Mouse (Mus musculus): ENCODE measurements around the gene Cacna2d2.

Cacna2d2 gene

DNA sequence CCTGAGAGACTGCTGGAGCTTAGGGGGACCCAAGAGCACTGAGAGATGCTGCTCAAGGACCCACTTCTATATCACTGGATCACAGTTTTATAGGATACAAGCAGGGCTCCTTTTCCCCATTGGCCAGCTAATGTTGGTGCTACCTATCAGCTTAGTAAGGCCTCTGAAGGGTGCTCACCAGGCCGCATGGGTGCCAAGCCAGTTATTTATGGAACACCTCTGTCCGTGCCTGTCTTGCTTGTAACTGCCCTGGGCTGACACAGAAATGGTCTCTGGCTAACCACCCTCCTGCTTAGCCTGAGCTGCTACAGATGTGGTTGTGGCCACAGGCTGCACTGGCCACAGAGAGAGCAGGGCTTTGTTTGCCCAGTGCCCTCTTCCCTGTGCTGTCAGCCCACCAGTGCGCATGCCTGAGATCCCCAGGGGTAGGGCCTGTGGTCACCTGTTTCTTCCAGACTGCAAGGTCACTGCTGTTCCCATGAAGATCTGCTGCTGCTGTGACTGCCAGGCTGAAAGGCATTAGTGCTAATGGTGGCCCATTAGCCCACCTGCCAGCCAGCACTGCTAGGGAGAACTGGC, 101.4 kb downstream of the Cacna2d2 start:
- no peak for DNase-seq (ENCODE audit: low spot score)

DNA sequence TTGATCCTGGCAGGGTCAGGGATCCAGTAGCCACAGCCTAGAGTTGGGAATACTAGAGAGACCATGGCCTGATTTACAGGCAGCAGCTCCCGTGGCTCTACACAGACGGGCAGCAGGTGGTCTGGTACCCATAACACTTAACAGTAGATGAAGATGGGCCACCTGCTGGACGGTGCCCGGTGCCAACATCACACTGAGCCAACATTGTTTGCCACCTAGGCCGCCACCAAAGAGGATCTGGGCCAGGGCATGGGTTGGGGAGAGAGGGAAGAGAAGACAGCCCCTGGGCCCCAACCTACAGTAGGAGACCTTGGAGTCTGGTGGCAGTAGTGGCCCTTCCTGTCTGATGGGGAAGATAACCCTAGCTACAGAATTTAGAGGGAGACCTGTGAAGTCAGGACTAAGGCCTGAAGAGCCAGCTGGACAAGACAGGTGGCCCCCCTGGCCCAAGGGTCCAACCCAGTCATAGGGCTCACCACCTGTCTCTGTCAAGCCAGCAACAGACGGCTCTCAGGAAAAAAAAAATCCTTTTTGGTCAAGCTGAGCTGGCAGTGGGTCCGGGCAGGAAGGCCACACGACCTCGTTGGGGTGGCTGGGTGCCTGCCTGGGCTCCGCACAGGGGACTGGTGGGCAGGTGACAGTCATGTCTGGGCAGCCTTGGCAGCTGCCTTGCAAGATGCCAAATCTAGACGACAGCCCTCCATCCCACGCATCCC, 102.9 kb downstream of the Cacna2d2 start:
- DNase-seq (ENCODE audit: low spot score): no peak

DNA sequence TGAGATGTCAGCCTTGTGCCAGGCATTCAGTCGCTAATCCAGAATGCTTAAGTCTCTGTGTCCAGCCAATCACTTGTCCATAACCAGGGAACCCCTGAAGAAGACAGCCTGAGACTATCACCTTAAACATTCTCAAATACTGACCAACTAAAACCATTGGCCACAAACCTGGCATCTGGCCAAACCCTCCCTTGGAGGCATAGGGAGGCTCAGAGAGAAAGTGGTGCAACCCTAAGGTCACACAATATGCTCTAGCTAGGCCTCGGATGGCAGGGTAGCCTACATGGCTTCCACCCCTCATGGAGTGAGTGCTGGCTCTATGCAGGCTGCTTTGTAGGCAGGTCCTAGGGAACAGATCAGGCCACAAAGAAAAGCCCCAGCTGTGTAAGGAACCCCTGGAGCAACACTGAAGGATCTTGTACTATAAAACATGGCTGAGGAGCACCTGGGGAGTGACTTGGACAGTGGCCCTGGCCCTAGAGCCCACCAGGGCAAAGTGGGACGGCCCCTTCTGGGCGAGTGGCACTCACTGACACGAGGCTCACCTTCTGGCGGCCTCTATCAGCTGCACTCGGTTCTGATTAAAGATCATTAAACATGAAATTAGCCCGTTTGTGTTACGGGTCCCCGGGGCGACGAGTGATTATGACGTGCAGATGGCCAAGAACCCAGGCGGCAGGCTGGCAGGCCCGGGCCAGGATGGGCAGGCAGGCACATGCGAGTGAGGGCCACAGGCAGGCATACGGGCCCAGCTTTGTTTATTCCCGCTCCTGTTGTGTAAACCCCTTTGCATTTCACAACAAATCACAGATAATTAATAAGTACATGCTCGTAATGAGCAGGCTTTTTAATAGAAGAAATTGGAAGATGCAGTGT, 105.5 kb downstream of the Cacna2d2 start:
- DNase-seq (ENCODE audit: low spot score): no peak

DNA sequence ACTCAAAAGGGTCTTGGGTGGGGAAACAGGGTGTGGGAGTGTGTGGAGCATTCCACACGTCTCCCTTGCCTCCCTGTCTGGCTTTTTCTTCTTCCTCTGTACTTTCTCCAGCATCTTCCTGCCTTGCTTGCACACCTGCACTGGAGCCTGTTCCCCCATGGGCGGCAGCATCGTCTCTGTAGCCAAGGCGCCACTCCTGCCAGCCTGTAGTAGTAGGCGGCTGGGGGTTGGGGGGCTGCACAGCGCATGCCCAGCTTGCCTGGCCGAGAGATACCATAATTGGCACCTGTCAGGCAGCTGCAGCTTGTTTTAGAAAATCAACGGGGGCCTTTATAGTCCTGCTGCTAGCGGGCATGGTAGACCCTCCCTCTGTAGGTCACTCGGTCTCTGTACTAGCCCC, 108.9 kb downstream of the Cacna2d2 start:
- DNase-seq (ENCODE audit: low spot score): no peak

- DNase-seq (ENCODE audit: low spot score): no peak
Measured at GRCm38 (mm10) chr9:107510384-107511100, 111.1 kb downstream of the Cacna2d2 start.

GRCm38 (mm10) chr9:107511436-107511835, 112.0 kb downstream of the Cacna2d2 start:
- no peak for DNase-seq (ENCODE audit: low spot score)

DNA sequence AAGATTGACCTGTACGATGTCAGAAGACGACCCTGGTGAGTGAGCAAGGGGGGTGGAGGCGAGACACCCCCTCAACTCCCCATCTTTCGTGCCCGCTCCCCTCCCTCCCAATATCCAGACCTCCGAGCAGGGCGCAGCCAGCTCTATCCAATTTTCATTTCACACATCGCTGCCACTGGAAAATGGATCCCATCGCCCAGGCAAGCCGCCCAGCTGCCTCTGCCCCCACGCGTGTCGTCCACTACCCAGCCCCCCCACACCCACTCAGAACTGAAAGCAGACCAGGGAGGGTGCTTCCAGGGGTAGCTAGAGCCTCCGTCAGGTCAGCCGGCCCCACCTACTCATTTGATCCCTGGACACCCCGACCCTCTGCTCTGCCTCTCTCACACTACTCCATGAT, 112.9 kb downstream of the Cacna2d2 start:
- no peak for DNase-seq (ENCODE audit: low spot score)

DNA sequence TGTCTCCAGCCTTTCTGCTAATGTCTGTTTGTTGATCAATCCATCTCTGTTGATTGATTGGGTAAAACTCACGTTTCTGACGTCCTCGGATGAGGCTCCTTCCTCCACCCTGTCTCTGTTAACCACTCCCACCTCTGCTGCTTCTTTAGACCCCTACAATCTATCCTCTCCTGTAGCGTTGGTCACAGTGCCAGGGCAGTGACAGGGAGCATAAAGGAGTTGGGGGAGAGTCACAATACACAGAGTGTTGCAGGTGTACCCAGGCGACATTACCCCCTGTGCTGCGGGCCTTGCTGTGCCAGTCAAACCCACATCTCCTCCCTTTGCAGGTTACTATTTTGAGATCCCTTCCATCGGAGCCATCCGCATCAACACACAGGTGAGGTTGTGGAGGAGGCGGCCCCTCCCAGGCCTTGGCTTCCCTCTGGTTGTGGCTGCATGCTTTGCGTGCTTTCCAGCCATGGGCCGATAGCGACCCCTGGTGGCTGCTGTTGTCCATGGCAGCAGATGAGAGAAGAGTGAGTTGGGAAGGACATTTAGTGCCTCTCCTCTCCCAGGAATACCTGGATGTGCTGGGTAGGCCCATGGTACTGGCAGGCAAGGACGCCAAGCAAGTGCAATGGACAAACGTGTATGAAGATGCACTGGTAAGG, 115.0 kb downstream of the Cacna2d2 start:
- peak; percentile 76 for DNase-seq (ENCODE audit: low spot score)

DNA sequence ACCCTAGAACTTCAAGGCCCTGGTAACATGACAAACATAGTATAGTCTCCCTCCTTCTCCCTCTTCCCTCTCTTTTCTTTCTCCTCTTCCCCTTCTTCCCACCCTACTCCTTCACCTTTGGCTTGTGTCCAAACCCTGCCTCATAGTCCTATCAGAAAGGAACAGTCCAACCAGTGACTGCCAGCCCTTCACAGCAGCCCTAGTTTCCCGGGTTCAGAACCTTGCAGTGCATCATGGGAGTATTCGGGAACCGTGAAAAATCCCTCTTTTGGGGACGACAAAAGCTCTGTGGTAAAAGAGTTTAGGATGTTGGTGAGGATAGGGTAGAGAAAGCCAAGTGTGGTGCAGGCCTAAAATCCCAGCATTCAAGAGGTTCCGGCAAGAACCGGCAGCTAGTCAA, 120.9 kb downstream of the Cacna2d2 start:
- no peak for DNase-seq (ENCODE audit: low spot score)

DNA sequence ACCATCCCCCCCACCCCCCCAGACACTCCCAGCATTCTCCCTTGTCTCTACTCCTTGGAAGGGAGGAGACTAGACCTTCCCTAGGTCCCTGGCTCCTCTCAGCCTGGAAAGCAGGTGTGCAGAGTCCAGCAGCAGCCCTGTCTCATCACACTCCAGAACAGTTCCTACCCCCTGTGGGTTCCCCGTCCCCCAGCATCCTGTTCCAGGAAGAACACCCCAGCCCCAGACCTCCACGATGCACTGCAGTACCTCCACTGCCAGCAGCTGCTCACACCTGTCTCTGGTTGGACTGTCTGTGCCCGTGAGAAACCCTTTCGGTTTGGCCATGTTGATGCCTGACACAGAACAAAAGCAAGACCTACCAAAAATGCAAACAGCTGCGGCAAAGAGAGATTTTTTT, 121.8 kb downstream of the Cacna2d2 start:
- no peak for DNase-seq (ENCODE audit: low spot score)

DNA sequence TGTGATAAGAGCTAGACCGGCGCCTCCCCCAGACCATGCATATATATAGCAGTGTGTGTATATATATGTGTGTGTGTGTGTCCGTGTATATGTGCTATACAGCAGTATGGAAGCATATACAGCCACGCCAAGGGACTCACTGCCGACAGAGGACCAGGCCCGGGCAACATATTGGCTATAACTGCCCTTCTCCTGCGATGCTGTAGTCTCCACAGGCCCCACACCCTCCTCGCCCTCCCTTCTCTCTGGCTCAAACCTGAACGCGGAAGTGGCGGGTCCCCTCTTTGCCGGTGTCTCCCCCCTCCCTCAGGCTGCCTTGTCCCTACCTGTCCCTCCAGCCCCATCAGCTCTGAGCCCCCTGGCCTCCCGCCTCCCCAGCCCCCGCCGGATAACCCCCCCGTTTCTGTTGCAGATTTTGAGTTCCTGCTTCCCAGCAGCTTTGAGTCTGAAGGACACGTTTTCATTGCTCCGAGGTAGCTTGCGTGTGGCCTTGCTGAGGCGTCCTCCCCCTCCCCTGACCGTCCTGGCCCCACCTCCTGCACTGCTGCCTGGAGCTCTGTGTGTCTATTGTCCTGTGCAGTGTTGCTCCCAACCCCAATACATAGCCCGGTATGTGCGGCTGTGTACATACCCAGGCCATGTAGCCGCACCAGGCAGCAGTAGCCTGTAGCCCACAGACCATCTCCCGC, 122.4 kb downstream of the Cacna2d2 start:
- DNase-seq (ENCODE audit: low spot score): no peak

DNA sequence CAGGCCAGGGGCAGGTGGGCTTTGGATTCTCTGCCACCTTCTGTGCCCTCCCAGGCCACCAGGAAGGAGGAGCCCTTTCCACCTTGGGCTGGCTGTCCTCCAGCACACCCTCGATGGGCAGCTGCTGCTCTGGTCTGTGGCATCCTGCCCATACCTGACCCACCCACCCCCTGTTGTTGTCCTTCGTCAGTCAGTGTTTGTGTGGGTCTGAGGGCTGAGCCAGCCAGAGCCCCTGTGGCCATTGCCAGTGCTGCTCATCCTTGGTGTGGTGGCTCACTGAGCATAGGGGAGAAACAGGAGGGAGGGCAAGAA, 122.9 kb downstream of the Cacna2d2 start:
- no peak for DNase-seq (ENCODE audit: low spot score)

DNA sequence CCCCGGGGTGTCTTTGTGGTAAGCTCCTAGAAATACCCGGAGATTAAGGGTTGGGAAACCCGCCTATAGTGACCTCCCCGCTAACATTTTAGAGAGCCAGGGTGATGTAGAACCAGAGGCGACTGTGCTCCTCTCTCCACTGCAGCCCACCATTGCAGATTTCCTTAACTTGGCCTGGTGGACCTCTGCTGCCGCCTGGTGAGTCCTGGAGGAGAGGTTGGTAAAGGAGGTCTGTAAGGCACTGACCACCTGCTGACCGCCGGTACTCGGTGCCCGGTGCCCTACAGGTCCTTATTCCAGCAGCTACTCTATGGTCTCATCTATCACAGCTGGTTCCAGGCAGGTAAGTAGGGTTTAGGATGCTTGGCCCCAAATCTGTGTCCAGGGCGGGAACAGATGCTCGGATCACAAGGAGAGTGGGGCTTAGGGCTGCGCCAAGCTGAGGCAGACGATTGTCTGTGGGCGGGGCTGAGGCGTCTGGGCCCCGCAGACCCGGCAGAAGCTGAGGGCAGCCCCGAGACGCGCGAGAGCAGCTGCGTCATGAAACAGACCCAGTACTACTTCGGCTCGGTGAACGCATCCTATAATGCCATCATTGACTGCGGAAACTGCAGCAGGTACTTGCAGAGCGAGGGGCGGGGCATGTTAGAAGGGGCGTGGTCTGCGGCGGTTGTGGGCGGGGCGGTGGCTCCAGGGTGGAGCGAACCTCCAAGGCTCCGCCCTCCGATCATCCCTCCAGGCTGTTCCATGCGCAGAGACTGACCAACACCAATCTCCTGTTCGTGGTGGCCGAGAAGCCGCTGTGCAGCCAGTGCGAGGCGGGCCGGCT, 127.0 kb downstream of the Cacna2d2 start:
- peak; percentile 54 for DNase-seq (ENCODE audit: low spot score)

- DNase-seq (ENCODE audit: low spot score): peak; percentile 98
Measured at GRCm38 (mm10) chr9:107533791-107534407, 134.5 kb downstream of the Cacna2d2 start, which contains the start of gene Tmem115. Gene Tmem115 (plus strand): TSS chr9:107533945.

DNA sequence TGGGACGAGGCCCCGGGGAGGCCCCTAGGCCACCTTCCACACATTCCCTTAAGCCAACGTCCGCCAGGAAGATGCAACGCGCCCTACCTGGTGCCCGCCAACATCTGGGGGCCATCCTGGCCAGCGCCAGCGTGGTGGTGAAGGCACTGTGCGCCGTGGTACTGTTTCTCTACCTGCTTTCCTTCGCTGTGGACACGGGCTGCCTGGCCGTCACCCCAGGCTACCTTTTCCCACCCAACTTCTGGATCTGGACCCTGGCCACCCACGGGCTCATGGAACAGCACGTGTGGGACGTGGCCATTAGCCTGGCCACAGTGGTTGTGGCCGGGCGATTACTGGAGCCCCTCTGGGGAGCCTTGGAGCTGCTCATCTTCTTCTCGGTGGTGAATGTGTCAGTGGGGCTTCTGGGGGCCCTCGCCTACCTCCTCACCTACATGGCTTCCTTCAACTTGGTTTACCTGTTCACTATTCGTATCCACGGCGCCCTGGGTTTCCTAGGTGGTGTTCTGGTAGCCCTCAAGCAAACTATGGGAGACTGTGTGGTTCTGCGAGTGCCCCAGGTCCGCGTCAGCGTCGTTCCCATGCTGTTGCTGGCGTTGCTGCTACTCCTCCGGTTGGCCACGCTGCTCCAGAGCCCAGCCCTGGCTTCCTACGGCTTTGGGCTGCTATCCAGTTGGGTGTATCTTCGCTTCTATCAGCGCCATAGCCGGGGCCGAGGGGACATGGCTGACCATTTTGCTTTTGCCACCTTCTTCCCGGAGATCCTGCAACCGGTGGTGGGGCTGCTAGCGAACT, 135.2 kb downstream of the Cacna2d2 start:
- no peak for DNase-seq (ENCODE audit: low spot score)

DNA sequence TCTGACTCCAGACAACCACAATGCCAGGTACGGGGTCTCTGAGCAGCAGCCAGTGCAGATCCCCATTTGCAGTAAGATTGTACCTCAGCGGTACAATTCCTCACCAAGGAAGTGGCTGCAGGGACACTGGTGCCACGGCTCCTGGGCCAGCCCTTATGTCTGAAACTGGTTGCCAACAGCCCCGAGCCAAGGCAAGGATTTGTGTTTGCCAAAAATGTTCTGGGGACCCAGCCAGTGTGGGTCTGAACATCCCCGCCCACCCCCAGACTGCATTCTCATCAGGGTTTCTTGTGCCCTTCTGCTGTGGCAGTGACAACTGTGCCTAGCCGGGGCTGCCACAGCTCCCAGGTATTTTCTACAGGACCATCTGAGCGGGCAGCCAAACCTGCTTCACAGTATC, 138.8 kb downstream of the Cacna2d2 start:
- no peak for DNase-seq (ENCODE audit: low spot score)

- DNase-seq (ENCODE audit: low spot score): no peak
Measured at GRCm38 (mm10) chr9:107538711-107539110, 139.3 kb downstream of the Cacna2d2 start.

DNA sequence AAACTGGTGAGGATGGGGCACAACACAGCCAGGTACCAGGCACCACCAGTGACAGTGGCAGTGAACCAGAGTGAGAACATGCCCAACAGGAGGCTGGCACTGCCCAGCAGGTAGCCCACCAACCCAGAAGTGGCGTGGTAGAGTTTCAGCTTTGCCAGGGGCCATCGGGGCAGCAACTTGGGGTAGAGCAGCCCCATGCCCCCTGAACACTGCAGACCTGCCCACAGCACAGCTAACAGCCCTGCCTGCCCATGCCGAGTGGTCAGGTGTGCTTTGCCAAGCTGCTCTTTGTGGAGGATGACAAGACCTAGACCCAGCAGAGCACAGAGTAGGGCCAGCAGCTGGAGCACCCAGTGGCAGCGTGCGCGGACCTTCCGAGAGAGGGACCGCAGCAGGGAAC, 140.5 kb downstream of the Cacna2d2 start:
- DNase-seq (ENCODE audit: low spot score): no peak

- DNase-seq (ENCODE audit: low spot score): no peak
Measured at GRCm38 (mm10) chr9:107540420-107540819, 141.0 kb downstream of the Cacna2d2 start.

Data from lung, postnatal 25 days (tissue).